Mouse (Mus musculus): ENCODE results near the gene Nek2. TPM values are rescaled to one million over a fixed set of nuclear protein-coding genes. Genes with fewer than 3 reads are reported as not detected.

Nek2 gene
- polyA plus RNA-seq, 1 experiment from 2014 or later, result 2.4 TPM

DNA sequence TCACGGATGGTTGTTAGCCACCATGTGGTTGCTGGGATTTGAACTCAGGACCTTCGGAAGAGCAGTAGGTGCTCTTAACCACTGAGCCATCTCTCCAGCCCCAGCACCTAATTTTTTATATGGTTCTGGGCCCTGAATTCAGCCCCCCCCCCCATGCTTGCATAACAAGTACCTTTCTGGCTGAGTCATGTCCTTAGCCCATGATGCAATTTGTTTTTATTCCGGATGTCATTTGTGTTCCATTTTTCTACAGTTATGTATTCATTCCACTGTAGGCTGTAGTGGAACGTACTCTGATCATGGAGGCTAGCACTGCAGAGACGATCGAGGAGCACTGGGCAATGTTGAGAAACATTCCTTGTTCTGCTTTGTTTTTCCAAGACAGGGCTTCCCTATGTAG lies 12.2 kb downstream of the Nek2 start:
- Histone ChIP-seq H3K27ac (no peak overlapping the region), H3K4me3 (ENCODE audit: inconsistent target) (no peak overlapping the region), H3K36me3 (ENCODE audit: inconsistent target) (no peaks in the 10 kb centered on the region), H3K79me2 (ENCODE audit: inconsistent target) (no peaks in the 10 kb centered on the region)
- 68% methylated on average over 6 of the region's 6 CpGs for WGBS (ENCODE audit: missing documents)

DNA sequence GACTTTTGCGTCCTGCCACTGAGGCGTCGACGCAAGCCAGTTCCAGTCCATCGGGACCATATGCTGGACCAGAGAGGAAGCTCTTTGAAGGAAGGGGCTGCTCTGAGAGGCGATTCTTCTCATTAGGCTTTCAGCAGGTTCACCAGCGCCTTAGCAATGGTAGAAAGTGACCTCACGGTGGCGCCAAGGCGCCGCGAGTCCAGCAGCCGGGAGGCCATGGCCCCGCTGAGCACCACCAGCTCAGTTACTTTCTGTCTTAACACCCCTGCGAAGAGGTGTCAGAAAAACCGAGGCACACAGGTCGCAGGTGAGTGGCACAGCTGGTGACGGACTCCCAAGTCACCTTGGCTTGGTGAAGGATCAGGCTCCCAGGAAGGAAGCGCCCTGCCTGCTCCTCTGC lies 13.6 kb downstream of the Nek2 start:
- WGBS (ENCODE audit: missing documents), result 11% methylated on average over 19 of the region's 19 CpGs
- Histone ChIP-seq H3K36me3 (ENCODE audit: inconsistent target) (no peaks in the 10 kb centered on the region), H3K4me3 (ENCODE audit: inconsistent target) (no peak overlapping the region)

DNA sequence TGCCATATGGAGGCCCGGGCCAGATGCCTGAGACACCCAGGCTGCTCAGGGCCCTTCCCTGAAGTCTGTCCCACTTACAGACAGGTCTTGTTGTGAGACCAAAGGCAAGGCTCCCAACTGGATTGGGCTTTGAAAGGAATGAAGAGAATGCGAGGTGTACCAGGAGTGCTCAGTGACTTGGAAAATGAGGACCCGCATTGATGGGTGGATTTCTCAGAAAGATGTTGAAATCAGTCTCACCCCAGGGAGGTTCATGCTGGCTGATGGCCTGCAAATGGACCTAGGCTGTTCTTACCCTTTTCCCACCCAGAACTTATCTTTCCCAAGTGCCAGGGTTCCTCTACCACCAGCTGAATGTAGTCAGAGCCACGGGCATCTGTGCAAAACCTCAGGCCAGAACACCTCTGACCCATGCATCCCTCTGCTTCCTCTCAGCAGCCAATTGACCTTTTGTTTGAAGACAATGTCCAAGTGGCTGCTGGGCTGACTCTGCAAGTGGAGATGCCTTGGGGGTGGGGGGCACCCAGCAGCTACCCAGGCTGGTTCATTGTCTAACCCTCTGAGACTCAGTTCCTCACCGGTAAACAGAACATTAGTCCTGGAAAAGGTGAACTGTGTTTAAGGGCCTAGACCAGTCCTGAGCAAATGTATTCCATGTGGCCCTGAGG lies 15.2 kb downstream of the Nek2 start:
- WGBS (ENCODE audit: missing documents), result 95% methylated on average over 5 of the region's 5 CpGs
- Histone ChIP-seq H3K79me2 (ENCODE audit: inconsistent target) (no peaks in the 10 kb centered on the region), H3K27ac (no peak overlapping the region), H3K4me3 (ENCODE audit: inconsistent target) (no peak overlapping the region), H3K36me3 (ENCODE audit: inconsistent target) (no peaks in the 10 kb centered on the region)

More for the DNA sequence above, 13.6 kb downstream of the Nek2 start:
- no peak overlapping the region for H3K27ac ChIP-seq
- no peaks in the 10 kb centered on the region for H3K79me2 ChIP-seq (ENCODE audit: inconsistent target)

DNA sequence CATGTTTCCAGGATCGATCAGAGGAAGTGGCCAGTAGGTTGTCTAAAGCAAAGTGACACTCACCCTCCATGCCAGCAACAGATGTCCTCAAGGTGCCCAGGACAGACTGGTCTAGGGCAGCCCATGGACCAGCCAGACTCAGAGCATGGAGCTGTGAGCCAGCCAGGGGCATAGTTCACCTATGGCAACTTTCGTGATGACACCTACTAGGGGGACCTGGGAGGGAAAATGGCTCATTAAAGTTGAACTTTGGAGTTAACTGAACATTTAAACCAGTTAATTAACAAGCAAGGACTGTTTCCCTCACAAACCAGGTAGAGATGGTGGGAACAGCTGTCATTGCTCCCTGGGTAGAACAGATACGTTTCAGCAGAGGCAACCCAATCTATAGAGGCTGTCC lies 16.4 kb downstream of the Nek2 start:
- 79% methylated on average over 3 of the region's 3 CpGs for WGBS (ENCODE audit: missing documents)
- H3K27ac ChIP-seq, result no peak overlapping the region
- H3K4me3 ChIP-seq (ENCODE audit: inconsistent target), result no peak overlapping the region
- no peaks in the 10 kb centered on the region for H3K36me3 ChIP-seq (ENCODE audit: inconsistent target)
- no peaks in the 10 kb centered on the region for H3K79me2 ChIP-seq (ENCODE audit: inconsistent target)

DNA sequence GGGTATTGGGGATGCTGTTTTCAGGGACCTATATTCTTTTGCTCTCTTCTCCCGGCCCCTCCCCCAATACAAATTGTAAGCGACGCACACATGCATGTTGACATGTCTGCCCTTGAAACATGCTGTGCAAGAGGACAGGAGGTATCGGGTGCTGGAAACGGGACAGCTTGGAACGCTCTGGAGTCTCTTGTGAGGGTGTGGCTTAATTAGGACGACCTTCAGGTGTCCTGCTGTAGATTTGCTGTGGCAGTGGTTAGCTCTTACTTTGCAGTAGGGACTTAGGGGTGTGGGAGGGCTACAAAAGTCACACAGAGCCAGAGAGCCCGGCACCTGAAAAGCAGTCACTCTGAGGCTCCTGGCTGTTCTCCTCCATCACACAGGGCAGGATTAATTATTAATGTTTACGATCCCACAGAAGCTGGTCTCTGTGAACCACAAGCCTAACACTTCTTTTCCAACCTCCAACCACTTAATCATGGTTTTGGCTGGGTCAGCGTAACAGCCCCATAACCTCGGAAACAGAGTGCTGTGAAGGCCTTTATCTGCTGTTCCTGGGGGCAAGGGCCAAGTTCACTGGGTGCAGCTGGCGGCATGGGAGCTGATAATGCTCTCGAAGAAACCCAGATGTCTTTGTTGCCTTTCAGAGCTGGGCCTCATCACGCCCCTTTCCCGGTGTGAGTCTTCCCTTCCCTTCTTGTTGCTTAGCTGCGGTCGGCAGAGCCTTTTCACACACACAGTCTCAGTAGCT lies 17.9 kb downstream of the Nek2 start:
- WGBS (ENCODE audit: missing documents), result 93% methylated on average over 16 of the region's 17 CpGs
- Histone ChIP-seq H3K36me3 (ENCODE audit: inconsistent target) (no peaks in the 10 kb centered on the region), H3K27ac (no peak overlapping the region), H3K79me2 (ENCODE audit: inconsistent target) (no peaks in the 10 kb centered on the region), H3K4me3 (ENCODE audit: inconsistent target) (no peak overlapping the region)

DNA sequence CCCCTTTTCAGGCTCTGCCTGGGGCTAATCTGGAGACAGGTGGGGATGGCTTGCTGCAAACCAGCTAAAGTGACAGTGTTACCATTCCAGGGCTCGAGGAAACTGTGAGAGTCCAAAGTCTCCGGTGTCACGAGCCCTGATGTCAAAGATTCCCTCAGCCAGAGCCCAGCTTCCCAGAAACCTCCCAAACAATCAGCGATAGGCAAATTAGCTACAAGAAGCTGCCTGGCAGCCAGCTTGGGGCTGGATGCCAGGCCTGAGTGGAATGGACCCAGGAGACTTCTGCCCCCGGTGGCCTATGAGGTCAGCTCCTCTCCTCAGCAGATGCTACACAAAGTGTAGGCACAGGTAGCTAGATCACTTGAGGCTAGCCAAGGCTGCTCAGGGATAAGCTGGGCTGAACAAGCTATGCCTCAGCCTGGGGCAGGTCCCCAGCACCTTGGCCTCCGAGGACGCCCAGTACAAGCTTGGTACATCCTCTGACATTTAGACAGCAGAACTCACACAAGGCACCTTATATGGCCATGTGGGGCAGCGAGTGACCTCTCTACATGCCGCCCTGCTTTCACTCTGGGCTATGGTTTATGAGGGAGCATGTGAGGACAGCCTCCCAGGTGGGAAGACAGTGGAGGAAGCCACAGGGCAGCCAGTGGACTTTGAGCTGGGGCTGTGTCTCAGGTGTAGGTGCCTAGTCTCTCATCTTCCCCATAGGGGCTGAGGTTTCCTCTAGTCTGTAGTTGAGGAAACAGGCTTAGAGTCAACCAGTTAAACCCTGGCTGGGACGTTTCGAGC lies 19.7 kb downstream of the Nek2 start:
- Histone ChIP-seq H3K4me3 (ENCODE audit: inconsistent target) (no peak overlapping the region), H3K36me3 (ENCODE audit: inconsistent target) (no peaks in the 10 kb centered on the region), H3K79me2 (ENCODE audit: inconsistent target) (no peaks in the 10 kb centered on the region), H3K27ac (no peak overlapping the region)
- WGBS (ENCODE audit: missing documents), result 89% methylated on average over 11 of the region's 11 CpGs

DNA sequence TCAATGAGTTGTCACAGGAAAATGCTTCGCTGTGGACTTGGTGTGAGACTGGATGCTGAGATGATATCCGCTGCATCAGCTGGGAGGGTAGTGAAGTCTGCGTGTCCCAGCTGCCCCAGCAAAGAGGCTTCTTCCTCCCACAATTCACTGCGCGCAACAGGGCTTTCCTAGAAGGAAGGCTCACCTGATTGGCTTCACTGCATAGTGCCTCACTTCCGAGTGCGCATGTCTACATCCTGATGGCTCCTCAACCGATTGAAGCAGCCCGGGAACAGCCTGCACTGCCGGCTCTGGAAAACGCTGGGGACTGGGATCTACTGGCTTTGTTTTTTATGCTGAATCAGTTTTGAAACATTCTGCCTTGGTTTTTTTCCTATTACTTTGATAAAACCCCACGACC lies 21.0 kb downstream of the Nek2 start:
- no peaks in the 10 kb centered on the region for H3K36me3 ChIP-seq (ENCODE audit: inconsistent target)
- 90% methylated on average over 12 of the region's 12 CpGs for WGBS (ENCODE audit: missing documents)
- H3K27ac ChIP-seq, result no peak overlapping the region
- H3K79me2 ChIP-seq (ENCODE audit: inconsistent target), result no peaks in the 10 kb centered on the region
- H3K4me3 ChIP-seq (ENCODE audit: inconsistent target), result no peak overlapping the region

DNA sequence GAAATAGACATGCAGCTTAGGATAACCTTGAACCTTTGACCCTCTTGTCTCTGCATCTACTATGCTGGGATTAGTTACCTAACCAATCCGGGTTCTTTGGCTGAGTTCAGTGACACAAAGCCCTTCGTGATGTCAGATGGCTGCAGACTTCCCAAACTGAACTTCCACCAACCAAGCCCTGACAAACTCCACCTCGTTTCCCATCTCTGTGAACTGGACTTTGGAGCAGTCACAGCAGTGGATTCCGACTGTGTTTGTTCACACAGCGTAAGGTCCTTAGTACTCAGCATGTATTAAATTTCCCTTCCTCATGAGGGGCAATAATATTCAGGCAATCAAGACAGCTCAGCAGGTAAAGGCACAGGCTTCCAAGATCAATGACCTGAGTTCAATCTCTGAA lies 25.4 kb downstream of the Nek2 start:
- Histone ChIP-seq H3K27ac (no peak overlapping the region), H3K4me3 (ENCODE audit: inconsistent target) (no peak overlapping the region), H3K36me3 (ENCODE audit: inconsistent target) (no peaks in the 10 kb centered on the region), H3K79me2 (ENCODE audit: inconsistent target) (no peaks in the 10 kb centered on the region)
- WGBS (ENCODE audit: missing documents), result 95% methylated on average over 5 of the region's 5 CpGs

DNA sequence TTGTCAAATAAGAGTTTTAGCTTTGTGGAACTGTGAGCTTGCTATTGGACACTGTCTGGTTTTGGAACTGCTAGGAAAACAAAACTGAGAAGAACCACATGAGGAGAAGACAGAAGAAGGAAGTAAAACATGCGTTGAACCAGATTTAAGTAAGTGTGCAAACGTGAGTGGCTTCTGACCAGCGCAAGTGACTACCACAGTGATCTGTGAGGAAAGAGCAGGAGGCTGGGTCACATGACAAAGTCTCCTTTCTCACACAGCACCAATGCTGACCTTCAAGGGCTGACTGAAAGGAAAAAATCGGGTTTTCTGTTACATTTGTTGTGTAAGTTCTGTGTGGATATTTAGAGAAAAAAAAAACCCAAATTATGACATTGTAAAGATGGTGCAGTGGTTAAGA lies 28.3 kb downstream of the Nek2 start:
- H3K4me3 ChIP-seq (ENCODE audit: inconsistent target), result no peak overlapping the region
- no peaks in the 10 kb centered on the region for H3K36me3 ChIP-seq (ENCODE audit: inconsistent target)
- WGBS (ENCODE audit: missing documents), result 6% methylated on average over 4 of the region's 4 CpGs
- no peaks in the 10 kb centered on the region for H3K79me2 ChIP-seq (ENCODE audit: inconsistent target)
- peak overlapping the region; percentile 52 for H3K27ac ChIP-seq

DNA sequence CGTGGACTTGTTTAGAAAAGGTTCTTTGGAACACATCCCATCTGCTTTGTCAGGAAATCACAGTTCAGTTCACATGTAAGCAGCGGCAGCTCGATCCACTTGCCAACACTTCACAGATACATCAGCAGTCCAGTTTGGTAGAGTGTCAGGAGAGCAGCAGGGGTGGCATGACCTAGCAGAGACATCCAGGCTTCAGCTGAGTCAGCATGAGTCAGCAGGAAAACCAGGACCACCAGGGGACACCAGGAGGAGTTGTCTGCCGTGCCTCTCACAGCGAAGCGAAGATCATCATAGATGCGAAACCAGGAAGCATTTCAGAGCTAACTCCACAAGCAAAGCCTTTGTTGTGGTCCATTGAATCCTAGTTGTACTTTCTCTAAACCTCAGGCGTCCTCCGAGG lies 32.2 kb downstream of the Nek2 start:
- Histone ChIP-seq H3K4me3 (ENCODE audit: inconsistent target) (no peak overlapping the region), H3K79me2 (ENCODE audit: inconsistent target) (no peaks in the 10 kb centered on the region), H3K36me3 (ENCODE audit: inconsistent target) (no peaks in the 10 kb centered on the region), H3K27ac (no peak overlapping the region)
- WGBS (ENCODE audit: missing documents), result 92% methylated on average over 9 of the region's 9 CpGs

DNA sequence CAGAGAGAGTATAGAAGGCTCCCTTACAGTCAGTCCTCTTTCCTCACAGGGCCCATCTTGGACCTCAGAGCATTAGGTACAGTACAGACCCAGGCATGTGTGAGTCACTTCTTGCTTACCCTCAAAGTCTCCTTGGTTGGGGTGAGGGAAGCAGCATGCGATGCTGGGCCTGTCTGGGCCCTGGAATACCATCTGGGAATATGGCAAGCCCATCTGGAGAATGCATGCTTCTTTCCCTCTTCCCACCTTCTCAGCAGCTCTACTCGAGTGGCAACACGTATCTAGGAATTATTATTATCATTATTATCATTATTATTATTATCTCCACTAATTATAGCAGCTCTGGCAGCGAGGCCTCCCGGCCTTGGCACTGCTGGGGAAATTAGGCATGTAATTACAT lies 33.5 kb downstream of the Nek2 start:
- WGBS (ENCODE audit: missing documents), result 92% methylated on average over 5 of the region's 5 CpGs
- Histone ChIP-seq H3K79me2 (ENCODE audit: inconsistent target) (no peaks in the 10 kb centered on the region), H3K36me3 (ENCODE audit: inconsistent target) (no peaks in the 10 kb centered on the region), H3K4me3 (ENCODE audit: inconsistent target) (no peak overlapping the region), H3K27ac (no peak overlapping the region)

DNA sequence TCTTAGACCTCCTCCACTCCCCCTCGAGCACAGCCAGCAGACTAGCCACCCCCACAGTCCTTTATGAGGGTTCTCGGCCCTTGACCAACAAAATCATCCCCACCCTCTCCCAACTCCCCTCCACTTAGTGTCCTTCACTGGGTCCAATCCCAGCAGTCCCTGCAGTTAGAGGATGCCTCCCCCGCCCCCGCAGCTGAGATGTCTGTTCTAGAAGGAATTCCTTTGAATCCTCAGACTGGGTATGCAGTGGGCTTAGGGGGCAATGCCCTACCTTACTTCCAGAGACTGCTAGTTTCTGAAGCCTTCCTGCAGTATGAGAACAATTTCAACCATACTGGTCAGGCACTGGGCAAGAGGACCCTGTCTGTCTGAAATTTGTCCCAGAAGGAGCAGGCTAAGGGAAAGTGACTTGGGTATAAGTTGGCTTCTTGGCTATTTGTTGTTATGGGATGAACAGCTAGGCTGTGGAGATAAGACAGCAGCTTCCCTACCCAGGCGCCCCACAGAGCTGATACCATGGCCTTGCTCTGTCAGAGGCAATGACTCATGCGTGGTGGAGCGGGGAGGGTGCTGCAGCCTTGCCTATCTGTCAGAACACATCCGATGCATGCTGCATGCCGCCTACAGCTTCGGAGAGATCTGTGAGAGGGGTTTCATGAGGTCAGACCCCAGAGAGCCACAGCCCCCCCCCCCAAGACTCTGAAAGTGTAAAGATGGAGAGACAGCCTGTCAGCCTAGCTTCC lies 34.1 kb downstream of the Nek2 start:
- H3K27ac ChIP-seq, result no peak overlapping the region
- WGBS (ENCODE audit: missing documents), result 83% methylated on average over 10 of the region's 10 CpGs
- no peaks in the 10 kb centered on the region for H3K79me2 ChIP-seq (ENCODE audit: inconsistent target)
- H3K36me3 ChIP-seq (ENCODE audit: inconsistent target), result no peaks in the 10 kb centered on the region
- no peak overlapping the region for H3K4me3 ChIP-seq (ENCODE audit: inconsistent target)

DNA sequence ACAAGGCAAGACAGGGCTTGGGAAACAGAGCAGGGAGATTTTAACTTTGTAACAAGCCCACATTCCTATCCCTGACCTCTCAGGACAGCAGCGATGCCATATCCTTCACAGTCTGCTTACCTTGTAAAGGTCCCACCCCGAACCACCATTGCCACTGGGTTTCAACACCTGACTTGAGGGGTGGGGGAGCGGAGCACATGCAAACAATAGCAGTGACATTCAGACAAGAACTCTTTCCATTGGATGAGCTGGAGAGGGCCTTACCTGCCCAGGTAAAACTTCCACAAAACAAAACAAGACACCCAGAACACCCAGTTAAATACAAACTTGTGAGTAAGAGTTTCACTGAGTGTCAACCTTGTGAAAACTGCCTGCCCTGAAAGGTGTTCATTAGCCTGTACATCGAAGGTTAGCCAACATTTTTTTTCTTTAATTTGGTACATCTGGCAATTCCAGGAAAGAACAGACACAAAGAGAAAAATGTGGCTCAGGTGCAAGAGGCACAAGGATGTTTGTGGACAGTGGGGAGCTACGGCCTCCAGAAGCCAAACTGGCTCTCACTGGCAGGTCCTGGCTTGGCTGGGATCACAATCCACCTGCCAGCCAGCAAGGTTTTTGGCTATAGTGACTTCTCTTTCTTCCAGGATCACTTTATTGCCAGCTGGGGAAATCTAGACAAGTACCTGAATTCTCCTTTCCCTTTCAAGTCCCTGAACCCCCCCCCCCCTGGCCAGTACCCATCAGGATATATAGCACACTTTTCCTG lies 35.8 kb downstream of the Nek2 start:
- 92% methylated on average over 4 of the region's 5 CpGs for WGBS (ENCODE audit: missing documents)
- H3K36me3 ChIP-seq (ENCODE audit: inconsistent target), result no peaks in the 10 kb centered on the region
- no peak overlapping the region for H3K4me3 ChIP-seq (ENCODE audit: inconsistent target)
- H3K27ac ChIP-seq, result no peak overlapping the region
- no peaks in the 10 kb centered on the region for H3K79me2 ChIP-seq (ENCODE audit: inconsistent target)

DNA sequence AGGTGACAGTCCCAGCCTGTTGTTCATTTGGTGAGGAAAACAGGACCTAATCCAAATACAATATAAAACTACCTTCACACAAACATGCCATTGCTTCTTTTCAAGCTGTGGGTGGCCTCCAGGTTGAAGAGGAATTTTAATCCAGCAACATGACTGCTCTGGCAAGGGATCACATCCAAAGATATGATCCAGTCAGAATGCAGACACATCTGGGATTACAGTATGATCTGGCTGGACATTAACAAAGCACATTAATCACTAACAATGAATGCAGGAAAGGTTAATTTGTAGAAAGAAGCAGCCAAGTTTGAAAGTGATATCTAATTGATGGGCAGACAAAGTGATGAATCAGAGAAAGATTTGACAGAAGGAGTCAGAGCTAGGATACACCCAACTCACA lies 36.9 kb downstream of the Nek2 start:
- H3K27ac ChIP-seq, result no peak overlapping the region
- H3K79me2 ChIP-seq (ENCODE audit: inconsistent target), result no peaks in the 10 kb centered on the region
- no peaks in the 10 kb centered on the region for H3K36me3 ChIP-seq (ENCODE audit: inconsistent target)

More for the DNA sequence above, 36.9 kb downstream of the Nek2 start:
- H3K4me3 ChIP-seq (ENCODE audit: inconsistent target), result no peak overlapping the region
